Mouse (Mus musculus) liver, embryonic 14.5 days (tissue): ENCODE results near the gene Fhl2.

Experiments used
- CTCF ChIP-seq: IDR thresholded peaks from 2 replicates; pipeline ENCODE4 v1.5.1; 2016; ENCODE audit warnings: antibody characterized with exemption, low read depth, control low read depth
- EP300 ChIP-seq: IDR thresholded peaks from 2 replicates; pipeline ENCODE4 v1.6.1; 2016; ENCODE audit warnings: antibody characterized with exemption, low read depth

- no peak for TF ChIP-seq CTCF
- TF ChIP-seq EP300: no peak
Observed at GRCm38 (mm10) chr1:43092056-43093015, 104.4 kb downstream of the Fhl2 start.
